Mouse (Mus musculus): ENCODE data around the gene Rpl3.

DNA sequence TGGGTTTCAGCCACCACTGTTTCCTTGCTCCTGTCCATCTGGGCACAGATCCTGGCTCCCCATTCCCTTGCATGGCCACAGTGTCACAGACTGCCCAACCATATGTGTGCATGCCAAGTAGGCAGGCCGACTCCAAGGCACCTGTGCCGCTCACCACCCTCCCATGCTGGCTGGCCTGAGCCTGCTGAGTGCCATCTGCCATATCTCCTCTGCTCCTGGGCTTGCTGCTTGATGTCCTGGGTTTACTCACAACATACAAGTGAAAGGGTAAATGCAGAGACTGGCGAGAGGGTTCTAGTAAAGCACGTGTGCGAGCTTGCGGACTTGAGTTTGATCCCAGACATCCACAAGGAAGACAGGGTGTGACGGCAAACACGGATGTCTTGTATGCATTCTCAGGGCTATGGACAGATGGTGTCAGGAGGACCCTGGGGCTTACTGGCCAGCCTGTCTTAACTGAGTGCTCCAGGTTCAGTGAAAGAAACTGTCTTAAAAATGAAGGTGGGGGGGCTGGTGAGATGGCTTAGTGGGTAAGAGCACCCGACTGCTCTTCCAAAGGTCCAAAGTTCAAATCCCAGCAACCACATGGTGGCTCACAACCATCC lies 30.2 kb upstream of the Rpl3 start:
- TF ChIP-seq CTCF (IDR thresholded peaks at IDR 0.05; ENCODE audit: extremely low read depth, insufficient read depth, low read length) (no peak), POLR2A (IDR thresholded peaks at IDR 0.05; ENCODE audit: extremely low read depth, insufficient read depth, low read length) (no peak)
